Mouse (Mus musculus): ENCODE data around the gene Spock1.
"Not testable (repeated sequence)": the region's sequence is repeated elsewhere in the genome, so short reads cannot be mapped to it uniquely, and the experiment has no call there.

Spock1 gene

DNA sequence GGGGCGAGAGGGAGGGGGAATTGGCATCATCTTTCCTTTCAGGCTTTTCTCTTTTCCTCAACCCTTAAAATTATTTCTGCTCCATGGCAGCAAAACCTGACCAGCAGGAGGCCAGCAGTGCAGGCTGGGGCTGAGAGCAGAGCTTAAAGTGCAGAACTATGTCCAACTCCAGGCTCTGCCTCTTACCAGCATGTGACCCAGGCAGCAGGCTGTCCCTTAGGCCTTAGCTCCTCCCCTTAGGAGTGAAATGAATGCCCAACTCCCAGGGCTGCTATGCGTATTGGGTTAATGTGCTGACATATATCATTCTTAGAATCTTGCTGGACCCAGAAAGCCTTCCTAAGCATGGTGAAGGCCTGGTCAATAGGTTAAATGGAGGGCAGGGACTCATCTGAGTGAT, 434.1 kb downstream of the Spock1 start:
- DNase-seq: no peak

DNA sequence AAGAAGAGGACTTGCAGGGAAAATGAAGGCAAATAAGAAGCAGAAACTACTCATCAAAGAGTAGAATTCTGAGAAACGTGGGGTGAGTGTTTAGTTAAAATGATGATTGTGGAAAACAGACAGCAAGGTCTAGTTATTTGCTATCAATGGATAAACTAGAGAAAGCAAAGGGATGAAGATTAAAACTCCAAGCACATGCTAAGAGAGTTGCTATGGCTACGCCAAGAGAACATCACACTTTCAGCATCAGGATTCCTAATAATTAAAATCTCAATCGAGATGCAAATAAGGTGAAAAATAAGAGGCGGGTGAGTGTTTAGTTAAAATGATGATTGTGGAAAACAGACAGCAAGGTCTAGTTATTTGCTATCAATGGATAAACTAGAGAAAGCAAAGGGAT, 437.2 kb downstream of the Spock1 start:
- not testable (repeated sequence) for DNase-seq

DNA sequence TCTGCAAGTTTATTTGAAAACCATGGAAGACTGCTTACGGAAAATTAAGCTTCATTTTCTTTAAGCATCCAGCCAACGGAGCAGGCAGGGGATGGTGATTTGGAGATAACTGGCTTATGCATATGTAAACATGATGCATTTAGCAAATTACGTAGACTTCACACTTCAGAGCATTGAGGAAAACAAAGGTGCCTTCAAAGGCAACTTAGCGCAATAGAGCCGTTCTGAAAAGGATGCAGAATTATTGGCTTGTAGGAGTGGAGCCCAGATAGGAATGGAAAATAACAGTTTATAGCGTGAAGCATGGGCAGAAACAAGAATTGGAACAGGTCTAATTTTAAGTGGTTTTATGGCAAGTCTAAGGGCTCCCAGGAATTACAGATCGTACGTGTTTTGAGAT, 448.2 kb downstream of the Spock1 start:
- DNase-seq: no peak

DNA sequence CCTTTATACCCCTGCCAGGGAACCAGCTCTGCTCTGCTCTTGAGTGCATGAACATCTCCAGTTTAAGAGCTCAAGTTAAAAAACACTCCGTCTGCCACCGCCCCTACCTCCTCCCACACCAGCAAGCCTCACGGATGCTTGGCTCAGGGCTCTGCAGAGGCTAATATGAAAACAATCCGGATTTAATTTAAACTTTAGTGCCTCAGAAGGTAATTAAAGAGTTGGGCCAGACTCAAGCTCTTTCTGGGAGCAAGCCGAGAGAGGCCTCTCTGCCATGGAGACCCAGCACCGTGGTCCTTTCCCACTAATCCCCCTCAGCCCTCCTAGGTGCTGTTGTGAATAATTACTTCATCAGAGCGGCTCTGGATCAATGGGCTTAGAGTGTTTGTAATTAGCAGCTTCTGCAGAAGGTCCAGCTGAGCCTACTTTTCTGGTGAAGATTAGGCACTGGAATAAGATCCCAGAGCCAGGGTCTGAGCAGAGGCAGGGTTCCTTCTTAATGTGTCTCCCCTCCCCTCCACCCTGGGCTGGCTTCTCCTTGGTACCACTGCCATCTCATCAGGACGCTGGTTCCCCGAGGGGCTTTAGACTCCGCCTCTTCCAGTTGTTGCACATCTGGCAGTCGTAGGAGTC, 457.8 kb downstream of the Spock1 start:
- DNase-seq: no peak

DNA sequence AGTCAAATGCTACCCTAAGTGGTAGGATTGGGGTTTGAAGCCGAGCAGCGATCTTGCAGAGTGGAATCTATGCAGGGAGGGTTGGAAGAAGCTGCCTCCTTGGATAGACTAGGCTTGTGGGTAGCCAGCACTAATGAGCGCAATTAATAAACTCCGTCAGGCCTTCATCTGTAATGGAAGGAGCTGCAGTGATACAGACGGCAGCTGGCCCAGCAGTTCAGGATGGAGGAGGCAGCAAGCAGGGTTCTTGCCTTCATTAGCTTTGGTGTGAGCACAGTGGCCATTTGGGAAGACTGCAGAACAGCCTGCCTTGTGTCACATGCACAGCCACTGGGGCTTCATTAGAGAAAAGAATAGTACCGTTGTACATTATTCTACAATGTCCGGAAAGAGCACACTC, 459.2 kb downstream of the Spock1 start:
- DNase-seq: no peak

DNA sequence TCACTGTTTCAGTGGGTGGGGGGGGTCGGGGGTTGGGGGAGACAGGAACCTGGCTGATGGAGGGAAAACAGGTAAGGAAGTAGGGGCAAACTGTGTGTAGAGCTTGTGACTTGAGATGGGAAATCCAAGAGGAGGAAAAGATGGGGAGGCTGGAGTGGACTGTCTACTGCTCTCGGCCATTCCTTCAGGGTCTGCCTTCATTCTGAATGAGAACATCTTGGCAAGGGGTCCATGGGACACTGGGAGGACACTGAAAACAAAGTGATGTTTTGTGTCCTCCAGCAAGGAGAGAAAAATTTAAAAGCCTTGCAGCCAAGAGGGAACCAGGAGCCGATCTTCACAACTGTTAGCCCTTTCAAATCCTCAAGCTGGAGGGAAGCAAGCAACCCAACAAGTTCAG, 463.2 kb downstream of the Spock1 start:
- DNase-seq: no peak

DNA sequence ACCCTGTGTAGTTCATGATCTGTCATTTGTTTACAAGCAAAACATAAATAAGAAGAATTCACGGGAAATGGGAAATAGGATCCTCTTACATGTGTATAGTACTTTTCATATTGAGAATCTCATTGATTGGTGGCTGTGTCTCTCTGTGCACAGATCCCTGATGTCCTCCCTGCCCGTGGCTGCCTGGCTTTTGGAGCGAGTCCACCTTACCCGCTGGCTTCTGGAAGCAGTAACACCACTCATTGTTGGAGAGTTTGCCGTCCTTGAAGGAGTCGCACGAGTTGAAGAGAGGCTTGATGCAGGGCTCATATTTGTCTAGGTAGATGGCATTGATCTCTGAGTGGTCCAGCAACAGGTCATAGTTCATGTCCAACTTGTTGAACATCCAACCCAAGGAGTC, 468.0 kb downstream of the Spock1 start:
- no peak for DNase-seq

DNA sequence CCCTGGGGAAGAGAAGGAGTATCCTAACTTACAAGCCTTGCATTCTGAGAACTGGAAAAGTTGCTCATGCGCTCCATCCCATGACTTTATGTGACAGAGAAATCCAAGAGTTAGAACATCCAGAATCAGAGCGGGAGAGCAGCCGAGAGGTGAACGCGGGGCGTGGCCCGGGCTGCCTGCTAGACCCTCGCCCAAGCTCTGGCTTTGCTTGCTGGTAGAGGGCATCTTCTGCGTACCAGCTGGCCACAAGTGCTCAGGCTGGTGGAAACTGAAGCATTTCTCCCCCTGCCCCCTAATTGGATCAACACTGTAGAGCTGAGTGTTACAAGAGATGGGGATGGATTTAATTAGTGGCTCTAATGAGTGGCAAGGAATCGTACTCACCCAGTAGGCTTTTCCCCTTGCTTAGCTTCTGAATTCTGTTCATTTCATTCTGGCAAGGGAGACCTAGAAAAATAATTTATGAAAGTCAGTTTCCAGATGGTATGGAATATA, 472.4 kb downstream of the Spock1 start:
- DNase-seq: no peak

DNA sequence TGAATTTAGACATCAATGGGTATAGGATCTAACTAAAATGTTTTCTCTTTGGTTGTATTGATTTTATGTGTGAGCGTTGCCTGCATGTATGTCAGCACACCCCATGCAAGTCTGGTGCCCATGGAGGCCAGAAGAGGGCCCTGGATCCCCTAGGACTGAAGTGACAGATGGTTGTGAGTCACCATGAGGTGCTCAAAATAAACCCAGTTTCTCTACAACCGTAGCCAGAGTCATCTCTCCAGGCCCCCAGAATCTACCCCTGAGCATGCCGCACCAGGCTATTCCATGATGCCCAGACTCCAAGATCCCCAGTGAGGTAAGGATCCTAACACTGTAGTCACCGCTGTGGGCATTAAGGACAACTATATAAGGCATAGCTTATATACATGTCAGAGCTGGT, 474.3 kb downstream of the Spock1 start:
- no peak for DNase-seq

DNA sequence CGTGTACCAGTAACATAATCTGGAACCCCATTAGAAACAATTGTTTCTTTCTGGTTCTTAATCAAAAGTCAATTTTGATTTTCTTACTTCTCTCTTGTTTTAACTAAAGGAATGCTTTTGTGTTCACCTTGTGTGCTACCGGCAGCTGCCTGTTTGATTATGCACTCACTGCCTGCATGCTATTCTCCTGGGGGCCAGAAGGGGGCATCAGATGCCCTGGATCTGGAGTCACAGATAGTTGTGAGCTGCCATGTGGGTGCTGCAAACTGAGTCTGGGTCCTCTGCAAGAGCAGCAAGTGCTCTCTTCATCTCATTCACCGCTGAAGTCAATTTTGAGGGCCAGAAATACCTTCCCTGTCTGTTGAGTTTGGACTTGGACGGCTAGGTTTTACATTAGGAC, 476.3 kb downstream of the Spock1 start:
- no peak for DNase-seq

DNA sequence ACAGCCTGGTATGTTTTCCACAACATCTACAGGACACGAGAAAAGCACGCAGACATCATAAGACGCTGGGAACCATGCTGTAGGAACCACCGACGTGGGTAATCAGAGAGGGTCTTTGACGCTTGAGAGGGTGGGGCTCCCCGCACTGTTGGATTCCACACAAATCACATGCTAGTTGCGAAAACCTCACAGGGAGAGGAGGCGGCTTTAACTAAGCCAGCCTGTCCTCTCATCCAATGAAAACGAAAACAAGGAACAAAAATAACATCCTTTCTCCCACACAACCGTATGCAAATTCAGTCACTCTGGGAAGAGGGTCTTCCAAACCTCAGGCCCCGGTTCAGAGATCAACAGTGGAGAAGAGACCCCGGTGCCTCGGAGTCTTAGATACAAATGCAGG, 479.3 kb downstream of the Spock1 start:
- no peak for DNase-seq

DNA sequence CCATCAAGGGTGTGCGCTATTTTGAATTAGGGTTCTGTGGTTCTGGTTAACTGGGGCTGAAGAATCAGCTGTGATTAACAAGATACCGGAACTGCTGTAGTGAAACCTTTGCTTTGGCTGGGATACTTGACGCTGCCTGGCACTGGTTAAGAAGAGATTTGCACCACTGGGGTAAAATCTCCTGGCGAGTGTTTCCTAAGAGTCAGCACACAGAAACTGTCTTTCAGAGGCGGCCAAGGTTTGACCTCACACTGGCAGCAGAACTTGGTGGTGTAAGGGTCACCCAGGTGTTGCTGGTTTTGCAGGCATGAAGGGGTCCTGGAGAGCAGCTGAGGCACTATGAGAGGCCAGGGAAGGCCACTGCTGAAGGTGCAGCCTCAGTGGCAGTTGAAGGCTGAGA, 489.4 kb downstream of the Spock1 start:
- DNase-seq: no peak

DNA sequence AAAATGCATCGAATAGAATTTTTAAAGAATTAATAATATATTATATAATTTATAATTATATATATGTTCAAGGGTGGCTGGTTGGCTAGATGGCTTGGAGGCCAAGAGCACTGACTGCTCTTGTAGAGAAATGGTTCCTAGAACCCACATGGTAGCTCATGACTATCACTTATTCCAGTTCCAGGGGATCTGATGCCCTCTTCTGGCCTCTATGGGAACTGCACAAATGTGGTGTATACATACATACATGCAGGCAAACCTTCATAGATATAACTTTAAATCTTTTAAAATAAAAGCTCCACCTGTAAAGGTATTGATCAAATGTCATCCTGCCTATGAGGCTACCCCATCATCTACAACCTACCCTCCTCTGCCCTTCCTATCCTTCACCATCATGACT, 493.4 kb downstream of the Spock1 start:
- no peak for DNase-seq

DNA sequence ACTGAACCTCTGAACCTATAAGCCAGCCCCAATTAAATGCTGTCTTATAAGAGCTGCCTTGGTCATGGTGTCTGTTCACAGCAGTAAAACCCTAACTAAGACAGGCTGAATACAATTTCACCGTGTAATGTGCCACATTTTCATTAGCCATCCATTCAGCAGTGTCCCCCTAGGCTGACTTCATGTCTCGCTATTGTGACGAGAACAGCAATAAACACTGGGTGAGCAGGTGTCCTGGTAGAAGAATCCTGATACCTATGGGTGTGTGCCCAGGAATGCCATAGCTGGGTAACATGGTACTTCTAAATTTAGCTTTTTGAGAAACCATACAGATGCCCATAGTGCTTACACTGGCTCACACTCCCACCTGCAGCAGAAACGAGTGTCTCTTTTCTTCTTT, 500.5 kb downstream of the Spock1 start:
- DNase-seq: no peak

DNA sequence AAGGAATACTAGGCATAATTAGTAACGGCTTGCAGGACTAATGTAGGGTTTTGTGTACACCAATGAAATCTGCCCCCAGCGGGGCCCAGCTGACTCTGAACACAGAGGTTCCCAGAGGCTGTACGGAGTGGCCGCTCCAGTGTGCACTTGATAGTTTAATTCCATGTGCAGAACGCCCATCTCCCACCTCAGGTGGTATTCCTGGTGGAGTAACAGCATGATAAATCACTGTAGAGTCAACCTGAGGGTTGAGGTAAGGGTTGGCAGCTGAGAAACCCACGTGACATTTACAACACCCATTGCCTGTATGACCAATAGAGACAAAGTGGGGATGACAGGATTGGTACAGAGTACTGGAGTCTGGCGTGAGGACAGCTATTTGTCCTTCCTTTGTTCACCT, 505.7 kb downstream of the Spock1 start:
- no peak for DNase-seq

DNA sequence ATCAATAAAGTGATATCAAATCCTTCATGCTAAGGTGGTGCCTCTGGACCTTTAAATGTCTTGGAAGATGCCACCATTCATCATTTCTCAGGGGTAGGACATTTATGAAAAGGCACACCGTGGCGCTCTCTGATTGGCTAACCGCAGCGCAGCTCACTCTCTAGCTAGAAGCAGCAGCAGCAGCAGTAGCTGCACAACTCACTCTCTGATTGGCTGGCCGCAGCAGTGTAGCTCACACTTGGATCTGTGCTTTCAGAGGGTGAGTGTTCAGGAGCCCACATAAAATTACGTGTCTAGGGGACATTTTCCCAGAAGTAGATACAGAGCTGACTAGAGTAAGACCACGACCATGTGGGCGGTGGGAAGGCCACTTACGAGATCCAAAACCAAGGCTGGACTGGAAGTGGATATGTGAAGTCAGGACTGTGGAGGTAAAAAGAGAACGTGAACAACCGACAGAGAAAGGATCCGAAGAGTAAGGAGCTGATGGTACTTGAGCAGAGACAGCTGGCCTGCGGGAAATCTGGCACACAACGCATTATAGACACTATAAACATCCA, 535.9 kb downstream of the Spock1 start:
- no peak for DNase-seq
